Mouse (Mus musculus): ENCODE results near the gene Elob. TPM values are rescaled to one million over a fixed set of nuclear protein-coding genes. Genes with fewer than 3 reads are reported as not detected.
A peak's percentile ranks its signal among the peaks of the same experiment; 100 is the strongest.

Gene Elob
- polyA plus RNA-seq, 1 experiment = 628 TPM

- H3K4me1 ChIP-seq (ENCODE audit: control insufficient read depth, insufficient read depth, low read length) = 0 out of 2 replicates have a peak, but pooled peaks cover 1% of the 10 kb centered on the region
- peak overlapping the region; percentile 39 for H3K4me3 ChIP-seq (ENCODE audit: insufficient read depth, low read length)
- peak overlapping the region; percentile 91; the same call in 1 of the 2 replicates for H3K27ac ChIP-seq (ENCODE audit: insufficient read depth, low read length)
- TF ChIP-seq POLR2A (IDR thresholded peaks at IDR 0.05; ENCODE audit: extremely low read depth, insufficient read depth, low read length) (no peak), CTCF (IDR thresholded peaks at IDR 0.05; ENCODE audit: extremely low read depth, insufficient read depth, low read length) (no peak)
These were observed 39.1 kb downstream of the Elob start for GRCm38 (mm10) chr17:23789749-23790268.

GRCm38 (mm10) chr17:23788973-23789372, 40.0 kb downstream of the Elob start:
- no peak overlapping the region for H3K27ac ChIP-seq (ENCODE audit: insufficient read depth, low read length)
- H3K4me1 ChIP-seq (ENCODE audit: control insufficient read depth, insufficient read depth, low read length) = 0 out of 2 replicates have a peak, but pooled peaks cover 1% of the 10 kb centered on the region
- no peak for TF ChIP-seq CTCF (IDR thresholded peaks at IDR 0.05; ENCODE audit: extremely low read depth, insufficient read depth, low read length)
- TF ChIP-seq POLR2A (IDR thresholded peaks at IDR 0.05; ENCODE audit: extremely low read depth, insufficient read depth, low read length) = no peak
- H3K4me3 ChIP-seq (ENCODE audit: insufficient read depth, low read length) = no peak overlapping the region

GRCm38 (mm10) chr17:23786510-23786931, 42.4 kb downstream of the Elob start:
- H3K4me3 ChIP-seq (ENCODE audit: insufficient read depth, low read length) = peak overlapping the region; percentile 28
- H3K4me1 ChIP-seq (ENCODE audit: control insufficient read depth, insufficient read depth, low read length) = 0 out of 2 replicates have a peak, but pooled peaks cover 1% of the 10 kb centered on the region
- peak overlapping the region; percentile 7; the same call in 1 of the 2 replicates for H3K27ac ChIP-seq (ENCODE audit: insufficient read depth, low read length)
- TF ChIP-seq CTCF (IDR thresholded peaks at IDR 0.05; ENCODE audit: extremely low read depth, insufficient read depth, low read length) = no peak
- TF ChIP-seq POLR2A (IDR thresholded peaks at IDR 0.05; ENCODE audit: extremely low read depth, insufficient read depth, low read length) = peak; percentile 58; the same call in 1 of the 2 replicates

- H3K27ac ChIP-seq (ENCODE audit: insufficient read depth, low read length) = peak within 1 kb of the TSS; percentile 52
- TF ChIP-seq POLR2A (IDR thresholded peaks at IDR 0.05; ENCODE audit: extremely low read depth, insufficient read depth, low read length) = peak; percentile 60; the same call in 1 of the 2 replicates
- no peak for TF ChIP-seq CTCF (IDR thresholded peaks at IDR 0.05; ENCODE audit: extremely low read depth, insufficient read depth, low read length)
- 0 out of 2 replicates have a peak, but pooled peaks cover 1% of the 10 kb centered on the region for H3K4me1 ChIP-seq (ENCODE audit: control insufficient read depth, insufficient read depth, low read length)
- H3K4me3 ChIP-seq (ENCODE audit: insufficient read depth, low read length) = peak within 1 kb of the TSS; percentile 28
These were observed 43.1 kb downstream of the Elob start, which contains the start of gene Flywch2 for GRCm38 (mm10) chr17:23785561-23786471. TSS of gene Flywch2 (minus strand) at chr17:23786081.

GRCm38 (mm10) chr17:23783352-23783751, 45.6 kb downstream of the Elob start:
- no peak overlapping the region for H3K4me3 ChIP-seq (ENCODE audit: insufficient read depth, low read length)
- TF ChIP-seq POLR2A (IDR thresholded peaks at IDR 0.05; ENCODE audit: extremely low read depth, insufficient read depth, low read length) = no peak
- no peak for TF ChIP-seq CTCF (IDR thresholded peaks at IDR 0.05; ENCODE audit: extremely low read depth, insufficient read depth, low read length)
- H3K27ac ChIP-seq (ENCODE audit: insufficient read depth, low read length) = no peak overlapping the region
- H3K4me1 ChIP-seq (ENCODE audit: control insufficient read depth, insufficient read depth, low read length) = no peaks in the 10 kb centered on the region

- no peak for TF ChIP-seq POLR2A (IDR thresholded peaks at IDR 0.05; ENCODE audit: extremely low read depth, insufficient read depth, low read length)
- TF ChIP-seq CTCF (IDR thresholded peaks at IDR 0.05; ENCODE audit: extremely low read depth, insufficient read depth, low read length) = no peak
- Histone ChIP-seq H3K4me1 (ENCODE audit: control insufficient read depth, insufficient read depth, low read length) (0 out of 2 replicates have a peak, but pooled peaks cover 2% of the 10 kb centered on the region), H3K4me3 (ENCODE audit: insufficient read depth, low read length) (no peak overlapping the region), H3K27ac (ENCODE audit: insufficient read depth, low read length) (no peak overlapping the region)
These were observed 50.5 kb downstream of the Elob start for GRCm38 (mm10) chr17:23778447-23778846.

GRCm38 (mm10) chr17:23777141-23777540, 51.8 kb downstream of the Elob start:
- TF ChIP-seq POLR2A (IDR thresholded peaks at IDR 0.05; ENCODE audit: extremely low read depth, insufficient read depth, low read length) (no peak), CTCF (IDR thresholded peaks at IDR 0.05; ENCODE audit: extremely low read depth, insufficient read depth, low read length) (no peak)
- H3K4me3 ChIP-seq (ENCODE audit: insufficient read depth, low read length) = no peak overlapping the region
- H3K4me1 ChIP-seq (ENCODE audit: control insufficient read depth, insufficient read depth, low read length) = 0 out of 2 replicates have a peak, but pooled peaks cover 2% of the 10 kb centered on the region
- H3K27ac ChIP-seq (ENCODE audit: insufficient read depth, low read length) = no peak overlapping the region

- 0 out of 2 replicates have a peak, but pooled peaks cover 2% of the 10 kb centered on the region for H3K4me1 ChIP-seq (ENCODE audit: control insufficient read depth, insufficient read depth, low read length)
- H3K4me3 ChIP-seq (ENCODE audit: insufficient read depth, low read length) = no peak overlapping the region
- no peak overlapping the region for H3K27ac ChIP-seq (ENCODE audit: insufficient read depth, low read length)
- no peak for TF ChIP-seq CTCF (IDR thresholded peaks at IDR 0.05; ENCODE audit: extremely low read depth, insufficient read depth, low read length)
- TF ChIP-seq POLR2A (IDR thresholded peaks at IDR 0.05; ENCODE audit: extremely low read depth, insufficient read depth, low read length) = no peak
These were observed 52.7 kb downstream of the Elob start for GRCm38 (mm10) chr17:23776216-23776615.

Other genes with a start within 250 kb of the Elob start
- gene Zfp13, start 229.6 kb downstream of the Elob start, polyA plus RNA-seq (2012; rRNA removed) = 27.2 and 28.5 TPM in 2 replicates
- gene Zscan10, start 228.3 kb downstream of the Elob start, polyA plus RNA-seq (2012; rRNA removed) = 0.13 TPM in 1 of 2 replicates, not detected in the other
- 0.23 and 0.28 TPM in 2 replicates for gene Mmp25, start 183.9 kb downstream of the Elob start, polyA plus RNA-seq (2012; rRNA removed)
- 0.10 TPM in 1 of 2 replicates, not detected in the other for gene Bicdl2, start 168.6 kb downstream of the Elob start, polyA plus RNA-seq (2012; rRNA removed)
- gene Hcfc1r1, start 155.5 kb downstream of the Elob start, polyA plus RNA-seq (2012; rRNA removed) = 137 and 139 TPM in 2 replicates
- gene Thoc6, start 155.3 kb downstream of the Elob start, polyA plus RNA-seq (2012; rRNA removed) = 8.5 and 8.8 TPM in 2 replicates
- 2.7 and 4.2 TPM in 2 replicates for gene Tnfrsf12a, start 151.7 kb downstream of the Elob start, polyA plus RNA-seq (2012; rRNA removed)
- gene Cldn6, start 149.9 kb downstream of the Elob start, polyA plus RNA-seq (2012; rRNA removed) = 0.09 TPM in 1 of 2 replicates, not detected in the other
- 0.13 and 0.21 TPM in 2 replicates for gene Cldn9, start 145.1 kb downstream of the Elob start, polyA plus RNA-seq (2012; rRNA removed)
- gene 1520401A03Rik, start 106.4 kb downstream of the Elob start, polyA plus RNA-seq (2012; rRNA removed) = 0.21 TPM in 2 replicates
- 10.3 and 10.6 TPM in 2 replicates for gene Pkmyt1, start 102.8 kb downstream of the Elob start, polyA plus RNA-seq (2012; rRNA removed)
- 61.8 and 65.7 TPM in 2 replicates for gene Paqr4, start 88.3 kb downstream of the Elob start, polyA plus RNA-seq (2012; rRNA removed)
- 0.85 and 0.96 TPM in 2 replicates for gene Kremen2, start 83.3 kb downstream of the Elob start, polyA plus RNA-seq (2012; rRNA removed)
- gene Flywch1, start 57.5 kb downstream of the Elob start, polyA plus RNA-seq (2012; rRNA removed) = 257 and 259 TPM in 2 replicates
- gene Flywch2, start 43.1 kb downstream of the Elob start, polyA plus RNA-seq (2012; rRNA removed) = 27.2 and 28.8 TPM in 2 replicates
- 640 and 696 TPM in 2 replicates for gene Srrm2, start 38.6 kb downstream of the Elob start, polyA plus RNA-seq (2012; rRNA removed)
- not detected in 2 replicates for gene Prss33, start 6.9 kb upstream of the Elob start, polyA plus RNA-seq (2012; rRNA removed)
- gene Prss32, start 14.7 kb upstream of the Elob start, polyA plus RNA-seq (2012; rRNA removed) = not detected in 2 replicates
- gene Prss41, start 15.0 kb upstream of the Elob start, polyA plus RNA-seq (2012; rRNA removed) = 0.23 and 0.29 TPM in 2 replicates
- not detected in 2 replicates for gene Prss21, start 38.9 kb upstream of the Elob start, polyA plus RNA-seq (2012; rRNA removed)
- gene Dcpp1, start 51.7 kb upstream of the Elob start, polyA plus RNA-seq (2012; rRNA removed) = not detected in 2 replicates
- not detected in 2 replicates for gene Dcpp2, start 51.7 kb upstream of the Elob start, polyA plus RNA-seq (2012; rRNA removed)
- gene Dcpp3, start 88.3 kb upstream of the Elob start, polyA plus RNA-seq (2012; rRNA removed) = not detected in 2 replicates
- gene Sbp, start 112.5 kb upstream of the Elob start, polyA plus RNA-seq (2012; rRNA removed) = not detected in 2 replicates
- not detected in 2 replicates for gene Sbpl, start 126.1 kb upstream of the Elob start, polyA plus RNA-seq (2012; rRNA removed)
- 0.46 and 0.47 TPM in 2 replicates for gene Prss30, start 151.4 kb upstream of the Elob start, polyA plus RNA-seq (2012; rRNA removed)
- gene Prss22, start 169.0 kb upstream of the Elob start, polyA plus RNA-seq (2012; rRNA removed) = 1.6 and 1.7 TPM in 2 replicates
- gene Prss27, start 209.0 kb upstream of the Elob start, polyA plus RNA-seq (2012; rRNA removed) = 0.08 TPM in 1 of 2 replicates, not detected in the other
- gene Kctd5, start 244.3 kb upstream of the Elob start, polyA plus RNA-seq (2012; rRNA removed) = 23.5 and 25.1 TPM in 2 replicates